Mouse (Mus musculus): ENCODE data around the gene Psmg4. TPM values are rescaled to one million over a fixed set of nuclear protein-coding genes. Genes with fewer than 3 reads are reported as not detected.

Psmg4 gene
- total and polyA plus RNA-seq, 3 experiments = 121 to 161 TPM; not detected in 1

DNA sequence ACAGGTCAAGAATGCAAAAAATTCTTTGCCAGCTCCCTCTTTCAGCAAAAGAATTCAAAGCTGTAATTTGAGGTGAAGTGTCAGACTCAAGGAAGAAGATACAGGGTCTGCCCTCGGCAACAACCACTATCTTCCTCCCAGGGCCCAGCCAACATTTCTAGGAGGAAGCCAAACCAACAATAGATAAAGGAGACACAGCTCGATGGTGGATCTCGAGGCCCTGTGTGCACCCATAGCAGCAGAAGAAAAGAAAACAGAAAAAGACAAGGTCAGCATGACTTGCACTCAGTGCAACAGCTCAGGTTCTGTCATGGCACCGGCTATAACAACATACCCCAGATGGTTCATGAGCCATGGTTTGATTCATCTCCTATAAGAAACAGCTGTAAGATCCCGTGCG is 46.3 kb upstream of the Psmg4 start:
- peak; percentile 76 for DNase-seq (ENCODE audit: low read depth, low spot score)
- peak overlapping the region; percentile 63 for H3K27ac ChIP-seq (ENCODE audit: control insufficient read depth, low read depth, low read length)
- peaks cover 50 to 62% of the 10 kb centered on the region in 2 experiments for H3K4me1 ChIP-seq (ENCODE audit: control insufficient read depth in 1 of 2, insufficient read depth in 2 of 2, low read length in 2 of 2)
- 0 out of 2 replicates have a peak overlapping the region, but pooled peaks have one; percentile 2 for H3K9ac ChIP-seq (ENCODE audit: control insufficient read depth, low read depth, low read length, poor library complexity, severe bottlenecking)
- H3K27me3 ChIP-seq (ENCODE audit: control insufficient read depth in 1 of 2, insufficient read depth in 2 of 2, low read length in 2 of 2) = no peaks in the 10 kb centered on the region
- H3K79me2 ChIP-seq (ENCODE audit: control insufficient read depth, insufficient read depth, low read length, poor library complexity) = no peaks in the 10 kb centered on the region
- H3K36me3 ChIP-seq (ENCODE audit: control insufficient read depth in 1 of 2, insufficient read depth in 2 of 2, low read length in 2 of 2) = peaks cover 0 to 54% of the 10 kb centered on the region in 2 experiments; a peak in 2 of 4 replicates
- H3K9me3 ChIP-seq (replicated peaks; ENCODE audit: insufficient read depth, low read length) = no peaks in the 10 kb centered on the region
- H3K4me3 ChIP-seq (ENCODE audit: control insufficient read depth in 1 of 2, insufficient read depth in 1 of 2, low read depth in 2 of 2, low read length in 2 of 2) = peak overlapping the region in 1 of 2 experiments; percentile 14; a peak in 1 of 4 replicates
- TF ChIP-seq ELF1 (IDR thresholded peaks at IDR 0.05; ENCODE audit: low read depth, low read length) = no peak
- TF ChIP-seq NELFE (IDR thresholded peaks at IDR 0.05; ENCODE audit: low read depth, low read length) = no peak
- TF ChIP-seq KAT2A (conservative IDR thresholded peaks at IDR 0.05; ENCODE audit: low read depth, low read length) = no peak
- peak; percentile 81 for TF ChIP-seq GATA1 (IDR thresholded peaks at IDR 0.05; ENCODE audit: low read depth, low read length)
- TF ChIP-seq ZC3H11A (IDR thresholded peaks at IDR 0.05; ENCODE audit: low read depth, low read length) = no peak
- peak; percentile 61 for TF ChIP-seq ETS1 (IDR thresholded peaks at IDR 0.05; ENCODE audit: low read depth, low read length)
- no peak for TF ChIP-seq POLR2AphosphoS5 (IDR thresholded peaks at IDR 0.05; ENCODE audit: borderline replicate concordance, low read depth, low read length)
- TF ChIP-seq MAX (IDR thresholded peaks at IDR 0.05; ENCODE audit: low read length) = no peak
- TF ChIP-seq USF1 (IDR thresholded peaks at IDR 0.05; ENCODE audit: low read depth, low read length) = no peak
- no peak for TF ChIP-seq NRF1 (IDR thresholded peaks at IDR 0.05; ENCODE audit: insufficient read depth, low read depth, low read length, poor library complexity, severe bottlenecking)
- no peak for TF ChIP-seq CTCF (IDR thresholded peaks at IDR 0.05 in 2 of 3, conservative IDR thresholded peaks at IDR 0.05 in 1 of 3; ENCODE audit: control insufficient read depth in 1 of 3, insufficient read depth in 1 of 3, low read depth in 2 of 3, low read length in 3 of 3, poor library complexity in 1 of 3, severe bottlenecking in 1 of 3)
- TF ChIP-seq MYB (IDR thresholded peaks at IDR 0.05; ENCODE audit: low read depth, low read length) = no peak
- TF ChIP-seq USF2 (IDR thresholded peaks at IDR 0.05; ENCODE audit: borderline replicate concordance in 1 of 2, insufficient read depth in 1 of 2, low read depth in 1 of 2, low read length in 2 of 2) = no peak
- no peak for TF ChIP-seq POLR2AphosphoS2 (IDR thresholded peaks at IDR 0.05; ENCODE audit: low read length)
- TF ChIP-seq MAZ (IDR thresholded peaks at IDR 0.05; ENCODE audit: low read depth, low read length) = no peak
- no peak for TF ChIP-seq UBTF (IDR thresholded peaks at IDR 0.05; ENCODE audit: borderline replicate concordance, insufficient read depth, low read depth, low read length)
- TF ChIP-seq ZKSCAN1 (IDR thresholded peaks at IDR 0.05; ENCODE audit: low read depth, low read length) = no peak
- TF ChIP-seq SIN3A (IDR thresholded peaks at IDR 0.05; ENCODE audit: low read length) = no peak
- TF ChIP-seq GABPA (IDR thresholded peaks at IDR 0.05; ENCODE audit: low read depth, low read length) = peak; percentile 89
- peak; percentile 62 to 77 for TF ChIP-seq EP300 (IDR thresholded peaks at IDR 0.05; ENCODE audit: low read depth in 1 of 2, low read length in 2 of 2)
- TF ChIP-seq SMC3 (IDR thresholded peaks at IDR 0.05; ENCODE audit: low read depth, low read length) = no peak
- no peak for TF ChIP-seq E2F4 (IDR thresholded peaks at IDR 0.05; ENCODE audit: borderline replicate concordance, low read depth, low read length)
- no peak for TF ChIP-seq CHD2 (IDR thresholded peaks at IDR 0.05; ENCODE audit: low read length)
- TF ChIP-seq MYC (IDR thresholded peaks at IDR 0.05; ENCODE audit: low read depth, low read length) = no peak
- no peak for TF ChIP-seq BHLHE40 (IDR thresholded peaks at IDR 0.05; ENCODE audit: borderline replicate concordance, low read depth, low read length)
- TF ChIP-seq JUND (IDR thresholded peaks at IDR 0.05; ENCODE audit: low read depth, low read length) = no peak
- TF ChIP-seq POLR2A (IDR thresholded peaks at IDR 0.05; ENCODE audit: control insufficient read depth in 1 of 2, insufficient read depth in 1 of 2, low read depth in 1 of 2, low read length in 2 of 2, poor library complexity in 1 of 2) = no peak
- TF ChIP-seq ZMIZ1 (IDR thresholded peaks at IDR 0.05; ENCODE audit: low read depth, low read length) = no peak
- TF ChIP-seq TAL1 (IDR thresholded peaks at IDR 0.05; ENCODE audit: low read length) = peak; percentile 12; the same call in 1 of the 2 replicates
- no peak for TF ChIP-seq MEF2A (IDR thresholded peaks at IDR 0.05; ENCODE audit: extremely low read depth, insufficient replicate concordance, low read depth, low read length, poor library complexity, severe bottlenecking)
- no peak for TF ChIP-seq MAFK (IDR thresholded peaks at IDR 0.05; ENCODE audit: borderline replicate concordance, low read depth, low read length)
- TF ChIP-seq TCF12 (IDR thresholded peaks at IDR 0.05; ENCODE audit: low read depth, low read length) = peak; percentile 78
- TF ChIP-seq RAD21 (IDR thresholded peaks at IDR 0.05; ENCODE audit: low read depth, low read length) = no peak
- TF ChIP-seq HCFC1 (IDR thresholded peaks at IDR 0.05; ENCODE audit: low read depth, low read length) = peak; percentile 9; the same call in 1 of the 2 replicates
- TF ChIP-seq CHD1 (IDR thresholded peaks at IDR 0.05; ENCODE audit: low read depth, low read length) = no peak
- no peak for TF ChIP-seq TBP (IDR thresholded peaks at IDR 0.05; ENCODE audit: low read depth, low read length)
- TF ChIP-seq MXI1 (IDR thresholded peaks at IDR 0.05; ENCODE audit: low read depth, low read length) = no peak
- TF ChIP-seq RCOR1 (IDR thresholded peaks at IDR 0.05; ENCODE audit: low read depth, low read length) = peak; percentile 79

Measured in MEL (cell line).